Mouse (Mus musculus) adrenal gland, postnatal 36 days (tissue): ENCODE data around the gene Fezf1. TPM values are rescaled to one million over a fixed set of nuclear protein-coding genes. Genes with fewer than 3 reads are reported as not detected.

Experiments used
- DNase-seq, 2 experiments: peaks; one replicate each; pipeline ENCODE4 v3.0.0; 2021; ENCODE audit warnings: mixed read lengths in 1 of 2
- long read RNA-seq, 2 experiments: library from polyadenylated mRNA; stranded (forward); transcript quantifications; one replicate each; pipeline ENCODE4 v2.0.0; 2021; ENCODE audit warnings: borderline sequencing depth in 2 of 2
- total RNA-seq, 2 experiments: library from RNA; stranded (reverse); gene quantifications; 2 replicates each; pipeline ENCODE4 v1.2.3; 2021

The Fezf1 gene
- not detected for total RNA-seq
- long read RNA-seq, experiment 1, result 0 reads
- long read RNA-seq, experiment 2, result 0 reads

DNA sequence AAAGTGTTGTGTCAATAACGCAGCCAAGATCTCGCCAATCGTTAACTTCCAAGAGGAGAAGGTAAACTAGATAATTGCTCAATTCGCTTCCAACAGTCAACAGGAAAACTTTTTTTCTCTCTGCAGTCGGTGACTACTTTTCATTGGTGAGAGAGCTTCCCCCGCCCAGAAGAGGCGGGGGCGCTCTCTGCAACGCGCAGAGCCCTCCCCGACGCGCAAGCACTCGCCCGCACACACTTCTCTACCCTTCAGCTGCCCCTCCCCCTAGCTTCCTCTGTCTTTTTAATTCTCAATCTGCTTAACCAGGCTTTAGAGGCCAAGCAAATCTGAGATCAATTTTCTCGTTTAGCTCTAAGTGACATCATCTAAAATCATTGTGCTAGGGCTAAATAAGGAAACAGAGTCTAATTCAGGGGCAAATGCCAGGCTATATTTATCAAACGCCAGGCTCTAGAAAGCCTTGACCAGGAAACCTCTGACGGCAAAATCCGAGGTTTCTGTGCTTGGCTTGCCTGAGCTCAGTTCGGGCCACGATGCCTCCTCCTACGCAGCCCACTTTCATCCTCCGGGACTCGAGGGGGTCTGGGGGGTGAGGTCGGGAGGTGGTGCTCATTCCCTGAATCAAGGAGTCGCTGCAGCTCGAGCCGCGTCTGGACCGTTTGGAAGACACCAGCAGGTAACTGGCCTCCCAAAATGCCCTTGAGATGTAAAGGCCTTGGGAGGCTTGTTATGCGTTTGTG is at the start of gene Fezf1:
Gene Fezf1 (minus strand): TSS at position 50 of the 740 bp plus-strand sequence.
- DNase-seq, result no peak

DNA sequence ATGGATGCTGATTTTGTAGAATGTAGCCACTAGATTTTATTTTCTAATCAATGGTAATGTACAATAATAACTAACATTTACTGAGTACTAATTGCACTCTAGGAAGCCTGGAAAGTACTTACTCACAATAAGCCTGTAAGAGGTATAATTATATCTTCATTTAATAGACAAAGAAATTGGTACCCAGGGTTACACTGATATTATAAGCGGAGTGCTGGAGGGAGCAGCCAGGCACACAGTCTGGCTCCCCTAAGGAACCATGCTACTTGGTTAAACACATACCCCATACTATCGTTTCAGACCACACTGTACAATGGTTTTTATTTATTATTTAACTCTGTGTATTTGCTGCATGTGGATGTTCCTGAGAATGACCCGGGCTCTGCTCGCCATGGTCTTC is 46.5 kb upstream of the Fezf1 start:
- no peak for DNase-seq

DNA sequence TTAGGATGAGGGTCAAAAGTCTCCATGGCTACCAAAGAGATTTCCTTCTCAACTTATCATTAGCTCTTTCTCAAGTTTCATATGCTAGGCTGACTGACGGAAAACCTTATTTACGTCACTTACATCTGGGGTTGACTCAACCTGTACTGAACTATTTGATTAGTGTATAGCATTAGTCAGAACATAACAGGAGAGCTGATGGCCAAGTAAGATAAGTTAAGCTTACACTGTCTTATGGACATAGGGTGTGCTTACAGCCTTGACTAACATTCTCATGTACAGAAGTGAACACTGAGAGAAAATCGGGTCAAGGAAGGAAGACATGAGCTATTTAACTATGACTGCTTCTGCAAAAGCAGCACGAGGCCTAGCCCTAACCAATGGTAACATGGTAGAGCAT is 40.6 kb upstream of the Fezf1 start:
- no peak for DNase-seq

DNA sequence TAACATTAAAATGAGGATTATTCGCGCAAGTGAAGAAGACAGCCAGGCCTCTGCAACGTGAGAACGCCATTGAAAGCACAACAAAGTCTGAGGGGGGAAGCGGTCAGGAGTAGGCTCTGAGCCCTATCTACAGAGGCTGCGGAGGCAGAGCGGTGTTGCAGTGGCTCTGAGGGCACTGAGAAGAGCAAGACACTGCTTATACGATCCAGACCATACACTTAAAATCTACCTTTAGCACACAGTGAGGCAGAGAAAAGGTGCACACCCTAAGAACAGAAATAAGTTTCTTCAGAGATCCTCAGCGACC is 33.3 kb upstream of the Fezf1 start:
- no peak for DNase-seq

DNA sequence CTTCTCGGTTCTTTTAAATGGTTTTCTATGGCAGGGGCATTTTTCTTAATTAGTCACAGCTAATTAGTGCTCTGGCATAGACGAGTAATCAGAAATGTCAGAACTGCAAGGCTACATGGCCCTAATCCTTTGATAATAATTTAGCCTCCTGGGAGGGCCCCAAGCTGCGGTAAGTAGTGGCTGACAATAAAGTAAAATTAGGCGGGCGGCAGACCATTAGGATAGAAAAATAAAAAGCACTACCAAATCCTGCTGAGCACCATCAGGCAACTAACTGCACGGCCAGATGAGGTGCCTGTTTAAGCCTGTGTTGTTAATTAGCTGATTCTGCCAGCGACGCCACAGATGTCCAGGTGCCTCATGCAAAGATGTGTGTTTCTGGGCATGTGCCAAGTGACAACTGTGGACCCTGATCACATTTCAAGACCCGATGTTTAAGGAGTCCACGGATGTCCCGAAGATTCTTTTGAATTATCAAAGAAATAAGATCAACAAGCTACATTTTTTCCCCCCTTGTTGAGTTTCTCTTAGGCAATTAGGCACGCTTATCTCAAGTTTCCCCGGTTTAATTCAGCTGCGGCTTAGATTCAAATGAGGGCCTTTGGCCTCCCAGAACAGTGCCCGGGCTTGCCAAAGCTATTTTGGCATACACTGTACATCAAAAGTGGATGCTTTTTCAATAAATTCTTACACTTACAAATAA is 32.8 kb upstream of the Fezf1 start:
- DNase-seq, result no peak

DNA sequence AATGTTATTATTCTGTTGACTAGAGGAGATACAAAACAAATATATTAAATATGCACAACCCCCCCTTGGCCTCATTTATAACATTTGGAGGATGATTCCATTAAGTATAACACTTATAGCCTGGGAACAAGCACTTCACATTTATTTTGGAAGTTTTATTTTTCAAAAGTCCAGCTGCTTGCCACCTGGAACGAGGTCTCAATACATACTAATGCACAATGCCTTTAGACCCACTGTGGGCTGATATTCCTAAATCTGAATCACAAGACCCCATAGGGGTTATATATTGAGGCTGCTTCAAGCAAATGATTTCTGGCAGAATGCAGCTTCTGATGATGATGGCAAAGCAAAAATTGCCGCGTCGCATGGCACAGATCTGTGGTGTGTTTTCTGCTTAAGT is 25.3 kb upstream of the Fezf1 start:
- DNase-seq, result no peak

DNA sequence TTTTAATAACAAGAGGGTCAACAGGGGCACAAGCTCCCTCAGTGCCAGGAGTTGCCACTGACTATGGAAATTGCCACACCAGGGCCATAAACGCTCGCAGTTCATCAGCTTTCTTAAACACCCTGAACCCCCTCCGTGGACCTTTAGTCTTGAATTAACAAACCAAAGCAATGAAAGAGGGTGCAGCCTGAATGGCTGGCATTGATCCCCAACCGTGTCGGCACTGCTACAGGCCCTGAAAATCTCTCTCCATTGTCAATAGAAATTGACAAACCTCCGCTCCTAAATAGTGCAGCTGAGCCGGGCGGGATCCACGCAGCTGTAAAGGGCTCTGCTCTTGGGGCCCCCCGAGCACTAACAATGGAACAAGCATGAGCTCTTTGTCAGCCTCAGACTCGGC is 24.8 kb upstream of the Fezf1 start:
- no peak for DNase-seq

DNA sequence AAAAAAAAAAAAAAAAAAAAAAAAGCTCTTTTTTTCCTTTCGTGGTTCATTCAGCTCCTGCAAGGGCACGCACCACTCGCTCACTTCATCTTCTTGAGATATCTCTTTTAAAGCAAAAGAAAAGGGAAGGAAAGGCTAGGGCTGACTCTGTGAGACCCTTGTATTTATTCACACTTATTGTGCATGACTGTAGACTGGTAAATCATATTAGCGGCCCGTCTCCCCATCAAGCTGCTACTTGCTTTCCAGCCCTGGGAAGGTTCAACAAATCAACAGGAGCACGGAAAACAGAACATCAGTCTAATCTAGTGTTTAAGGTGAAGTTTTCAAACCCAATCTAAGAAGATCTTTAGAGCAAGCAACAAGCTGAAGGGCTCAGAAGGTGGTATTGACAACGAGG is 24.4 kb upstream of the Fezf1 start:
- DNase-seq, result no peak

DNA sequence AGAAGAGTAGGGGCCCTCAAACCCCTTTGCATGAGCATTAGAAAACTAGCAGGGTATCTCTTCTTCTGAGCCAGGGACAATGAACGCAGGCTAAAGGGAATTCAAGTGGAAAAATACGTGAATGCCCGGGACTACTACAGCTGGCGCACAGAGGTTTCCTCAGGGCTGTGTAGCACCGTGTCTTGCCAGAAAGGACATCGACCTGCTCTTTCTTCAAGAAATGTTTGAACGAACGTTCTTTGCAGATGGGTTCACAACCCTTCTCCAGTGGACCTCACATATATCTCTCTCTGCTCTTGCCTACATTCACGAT is 12.5 kb upstream of the Fezf1 start:
- DNase-seq, result no peak

DNA sequence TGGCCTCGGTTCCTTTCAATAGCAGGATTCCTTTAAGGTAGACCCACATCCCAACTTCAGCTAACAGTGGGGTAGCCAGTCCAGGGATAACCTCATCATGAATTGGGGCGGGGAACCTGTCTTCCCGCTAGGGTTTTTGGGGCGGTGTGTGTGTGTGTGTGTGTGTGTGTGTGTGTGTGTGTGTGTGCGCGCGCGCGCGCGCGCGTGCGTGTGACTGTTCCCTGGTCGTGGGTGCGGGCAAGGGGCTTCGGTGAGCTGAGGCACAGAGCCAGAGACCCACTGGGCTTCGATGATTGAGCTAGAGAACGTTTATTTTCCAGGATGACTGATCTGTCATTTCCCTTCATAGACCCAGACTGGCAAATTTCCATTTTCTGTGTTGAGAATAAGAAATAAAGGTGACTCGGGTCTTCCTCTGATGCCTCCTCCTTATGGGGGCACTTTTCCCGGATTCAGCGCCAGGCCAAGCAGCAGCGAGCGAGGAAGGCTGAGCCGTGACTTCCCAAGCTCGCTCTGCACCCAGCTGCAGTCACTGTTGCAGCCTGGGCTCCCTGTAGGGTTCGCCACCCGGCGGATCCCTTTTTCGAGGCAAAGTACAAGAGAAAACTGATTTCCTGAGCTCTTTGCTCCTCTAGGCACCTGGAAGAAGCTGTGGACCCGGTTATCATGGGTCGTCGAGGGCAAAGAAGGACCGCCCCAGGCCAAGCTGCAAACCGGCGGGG is 12.0 kb upstream of the Fezf1 start:
- DNase-seq, result no peak

DNA sequence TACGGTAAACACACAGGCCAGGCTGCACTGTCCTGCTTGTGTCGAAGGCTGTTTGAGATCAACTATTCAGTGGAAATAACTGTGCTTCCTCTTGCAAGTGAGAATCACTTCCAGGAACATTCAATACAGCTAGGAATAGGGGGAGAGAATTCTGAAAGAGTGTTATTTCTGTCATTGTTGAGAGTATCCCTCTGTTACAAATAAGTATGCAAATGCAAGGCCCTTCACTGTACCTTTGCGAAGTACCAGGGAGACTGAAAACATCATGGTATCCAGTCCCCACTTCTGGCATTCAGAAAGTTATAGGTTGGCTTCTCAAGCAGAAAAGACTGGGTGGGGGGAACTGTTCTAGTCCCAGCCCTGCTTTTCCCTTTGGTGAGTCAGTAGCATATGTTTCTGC is 9.8 kb upstream of the Fezf1 start:
- DNase-seq, result no peak

DNA sequence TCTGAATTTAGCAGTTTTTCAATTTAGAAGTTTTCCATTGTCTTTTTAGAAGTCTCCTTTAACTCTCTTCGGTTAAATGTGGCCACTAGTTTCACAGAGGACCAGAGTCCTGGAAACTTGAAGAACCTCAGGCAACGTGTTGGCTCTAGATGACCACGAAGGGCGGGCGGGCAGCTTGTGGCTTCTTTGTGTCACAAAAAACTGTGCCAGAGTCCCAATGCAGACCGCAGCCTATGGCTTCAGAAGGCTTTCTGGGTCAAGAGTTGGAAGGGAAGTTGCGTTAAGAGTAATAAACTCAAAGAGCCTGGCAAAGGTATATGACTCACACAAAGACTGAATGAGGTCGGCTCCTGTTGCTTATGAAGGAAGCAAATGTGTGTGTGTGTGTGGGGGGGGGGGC is 7.0 kb upstream of the Fezf1 start:
- no peak for DNase-seq

DNA sequence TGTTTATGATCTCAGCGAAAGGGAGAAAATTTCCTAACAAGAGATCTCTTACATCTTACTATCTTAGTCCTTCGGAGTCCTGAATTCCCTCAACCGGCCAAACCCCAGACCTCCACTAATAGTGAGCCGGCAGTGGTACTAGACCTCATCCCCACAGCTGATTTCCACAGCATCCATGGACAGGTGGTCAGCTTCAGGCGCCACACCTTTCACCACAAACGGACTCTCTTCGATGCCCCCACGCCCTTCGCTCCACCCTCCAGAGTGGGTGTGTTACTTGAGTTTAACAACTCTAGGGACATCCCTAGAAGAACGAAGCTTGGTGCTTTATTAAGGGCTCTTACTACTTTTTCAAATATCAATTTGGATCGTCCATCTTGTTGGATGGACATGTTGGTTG is 6.5 kb upstream of the Fezf1 start:
- no peak for DNase-seq

DNA sequence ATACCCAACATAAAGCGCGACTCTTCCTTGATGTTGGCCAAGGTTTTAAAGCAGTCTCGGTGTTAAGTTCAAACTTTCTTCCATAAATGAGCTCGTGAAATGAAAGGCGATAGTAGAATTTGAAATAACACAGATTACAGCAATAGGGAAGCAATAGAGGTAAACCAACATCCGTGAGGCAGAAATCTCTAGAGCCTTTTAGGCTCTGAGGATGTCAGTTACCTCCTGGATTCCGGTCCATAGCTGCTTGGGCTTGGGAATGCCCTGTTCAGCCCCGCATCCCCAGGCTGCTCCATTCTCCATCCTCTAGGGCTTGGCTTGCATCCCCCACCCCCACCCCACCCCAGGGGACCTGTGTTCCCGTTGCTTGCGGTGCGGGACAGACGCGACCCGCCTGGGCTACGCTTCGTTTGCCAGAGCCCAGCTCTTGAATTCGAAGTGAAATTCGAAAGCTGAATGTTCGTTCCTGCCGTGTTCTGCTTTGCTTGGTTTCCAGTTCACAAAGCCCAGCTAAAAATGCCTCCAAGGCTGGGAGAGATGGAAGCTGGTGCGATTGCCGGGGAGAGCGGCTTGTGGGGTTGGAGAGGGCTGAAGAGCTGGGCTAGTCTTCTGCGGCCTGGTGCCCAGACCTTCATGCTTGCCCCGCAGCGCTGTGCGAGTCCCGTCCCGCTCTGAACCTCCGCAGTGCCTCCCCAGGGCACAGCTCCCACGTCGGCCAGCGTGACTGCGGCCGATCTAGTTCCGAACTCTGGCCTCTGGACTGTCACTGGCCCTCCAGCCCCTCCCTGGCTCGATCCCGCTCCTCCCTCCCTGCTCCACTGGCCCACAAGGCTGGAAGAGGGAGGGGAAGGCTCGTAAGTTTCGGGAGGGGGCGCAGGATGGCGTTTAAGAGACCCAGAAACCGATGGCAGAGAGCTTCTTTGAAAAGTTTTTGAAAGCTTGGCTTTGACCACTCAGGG is 5.5 kb upstream of the Fezf1 start:
- no peak for DNase-seq

DNA sequence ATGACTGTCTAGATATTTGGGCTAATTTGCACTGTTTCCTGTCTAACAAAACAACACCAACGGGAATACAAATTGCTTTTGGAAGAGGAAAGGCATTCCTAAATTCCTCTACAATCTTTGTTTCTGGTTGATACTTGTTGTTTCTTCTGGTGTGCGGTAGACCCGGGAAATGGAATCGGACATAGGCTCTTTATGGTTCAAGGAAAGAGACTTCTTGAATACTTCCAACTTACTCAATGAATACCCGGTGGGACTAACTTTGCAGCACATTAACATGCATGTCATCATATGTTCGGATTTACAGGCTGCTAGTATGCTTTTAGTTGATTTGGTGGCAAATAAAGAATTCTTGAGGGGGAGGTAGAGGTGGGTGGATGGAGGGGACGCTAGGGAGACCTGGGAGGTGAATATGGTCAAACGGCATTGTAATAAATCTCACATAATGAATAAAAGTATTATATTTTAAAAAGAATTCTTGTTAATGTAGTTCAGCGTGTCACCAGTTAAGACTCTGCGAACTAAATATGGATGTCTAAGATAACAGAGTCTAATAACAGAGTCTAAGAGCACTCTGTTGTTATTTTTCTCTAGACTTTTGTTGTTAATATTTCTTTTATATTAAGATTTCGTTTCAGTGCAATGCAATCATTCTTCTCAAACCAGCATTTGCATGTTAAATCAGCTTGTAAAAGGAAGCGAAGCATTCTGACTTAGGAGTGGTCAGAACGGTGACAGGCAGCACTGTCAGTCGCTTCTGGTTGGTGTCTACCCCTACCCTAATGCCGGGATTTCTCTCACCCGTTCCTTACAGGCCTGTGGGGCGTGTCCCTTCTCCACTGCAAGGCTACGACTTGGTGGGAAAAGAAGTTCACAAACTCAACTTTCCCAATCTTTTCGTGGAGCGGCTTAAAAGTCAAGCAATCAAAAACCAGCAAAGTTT is 4.3 kb upstream of the Fezf1 start:
- DNase-seq, result no peak

DNA sequence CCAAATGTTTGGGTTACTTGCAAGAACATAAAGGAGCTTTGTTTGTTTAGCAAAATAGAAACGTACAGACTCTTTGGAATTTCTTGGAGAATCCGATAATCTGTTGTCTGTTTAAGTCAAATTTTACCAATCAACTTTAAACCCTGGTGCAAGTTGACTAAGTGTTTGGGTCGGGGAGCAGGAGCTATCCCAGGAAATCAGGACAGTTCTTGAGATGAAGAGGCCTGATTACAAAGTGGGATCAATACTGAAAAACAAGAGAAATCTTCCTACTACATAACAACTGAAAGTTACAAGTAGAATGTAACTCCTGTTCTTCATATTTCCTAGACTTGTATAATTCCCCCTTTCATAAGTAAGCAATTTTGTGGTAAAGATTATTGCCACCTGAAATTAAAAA is 3.3 kb upstream of the Fezf1 start:
- no peak for DNase-seq

DNA sequence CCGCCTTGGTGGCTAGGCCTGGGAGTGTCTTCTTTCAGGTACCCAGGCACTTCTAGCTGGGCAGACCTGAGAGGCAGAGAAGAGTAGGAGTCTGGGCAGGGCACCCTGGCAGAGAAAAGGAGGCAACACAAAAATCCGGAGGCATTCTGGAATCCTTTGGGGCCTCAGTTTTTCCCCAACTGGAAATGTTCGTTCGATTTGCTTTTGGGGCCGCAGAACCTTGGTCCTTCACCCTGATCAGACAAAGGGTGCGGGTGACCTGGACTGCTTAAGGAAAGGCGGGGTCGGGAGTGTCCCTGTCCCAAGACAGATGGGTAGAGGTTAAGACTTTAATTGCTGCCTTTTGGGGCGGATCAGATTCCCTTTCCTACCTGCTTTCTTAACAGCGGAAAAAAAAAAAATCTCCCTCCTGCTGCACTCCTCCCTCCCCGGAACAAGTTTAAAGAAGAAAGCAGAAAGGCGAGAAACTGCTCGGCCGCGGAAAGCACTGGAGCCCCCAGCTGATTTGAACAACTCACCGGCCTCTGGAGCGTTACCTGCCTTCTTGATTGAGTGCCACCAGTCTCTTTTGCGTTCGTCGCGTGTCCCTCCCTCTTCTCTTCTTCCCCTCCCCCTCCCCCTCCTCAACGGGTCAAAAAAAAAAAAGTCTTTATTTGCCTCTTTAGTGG is 2.3 kb upstream of the Fezf1 start:
- DNase-seq, result no peak

DNA sequence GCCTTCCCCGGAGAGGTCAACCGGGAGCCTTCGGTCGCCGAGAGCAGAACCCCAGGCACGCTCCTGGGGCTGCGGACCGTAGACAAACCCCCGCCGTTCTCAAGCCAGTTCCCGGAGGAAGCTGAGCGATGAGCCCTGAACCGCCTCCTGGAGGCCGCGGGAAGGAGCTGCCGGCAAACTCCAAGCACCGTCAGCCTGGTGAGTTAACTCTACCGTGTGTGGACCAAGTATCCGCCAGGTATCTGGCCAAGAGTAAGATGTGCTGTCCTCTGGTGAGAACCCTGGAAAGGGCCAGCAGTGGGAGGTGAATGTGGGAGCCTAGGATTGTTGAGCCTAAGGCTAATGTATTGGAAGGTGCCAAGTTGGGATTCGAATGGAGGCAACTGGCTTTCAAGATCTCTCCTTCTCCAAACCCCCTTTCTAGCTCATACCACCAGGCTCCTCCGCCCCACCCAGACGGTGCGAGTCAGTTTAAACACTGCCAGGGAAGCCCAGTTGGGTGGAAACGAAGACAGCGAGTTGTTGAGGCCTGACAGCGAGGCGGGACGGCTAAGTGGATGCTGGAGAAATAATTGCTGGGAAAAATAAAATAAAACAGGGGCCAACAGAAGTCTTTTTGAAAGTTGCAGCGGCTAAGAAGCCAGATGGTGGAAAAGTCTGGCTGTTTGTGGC is 1.6 kb upstream of the Fezf1 start:
- DNase-seq, result no peak

DNA sequence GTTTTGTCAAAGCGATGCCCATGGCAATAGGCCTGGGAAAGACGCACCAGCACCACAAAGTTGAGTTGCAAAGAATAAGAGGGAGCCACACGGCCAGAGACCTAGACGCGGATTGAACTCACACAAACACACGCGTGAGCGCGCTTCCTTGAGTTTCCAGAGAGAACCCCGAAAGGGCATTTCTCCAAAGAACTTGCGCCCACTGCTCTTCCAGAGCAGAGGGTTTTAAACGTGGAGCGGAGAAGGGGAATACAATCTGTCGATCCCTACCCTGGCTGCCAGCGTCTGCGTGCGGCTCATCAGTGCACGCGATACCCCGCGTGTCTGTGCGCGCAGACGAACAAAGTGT is 865 bp upstream of the Fezf1 start:
- no peak for DNase-seq
